Mouse (Mus musculus): ENCODE data around the gene Ddx18.

Gene Ddx18

GRCm38 (mm10) chr1:121527600-121528398, 40.0 kb downstream of the Ddx18 start:
- DNase-seq (ENCODE audit: extremely low spot score, low spot score) = peak; percentile 49

- DNase-seq (ENCODE audit: extremely low spot score, low spot score) = no peak
These were observed 40.7 kb downstream of the Ddx18 start for GRCm38 (mm10) chr1:121527061-121527460.

- DNase-seq (ENCODE audit: extremely low spot score, low spot score) = no peak
These were observed 49.2 kb downstream of the Ddx18 start for GRCm38 (mm10) chr1:121518609-121519008.

- no peak for DNase-seq (ENCODE audit: extremely low spot score, low spot score)
These were observed 55.8 kb downstream of the Ddx18 start for GRCm38 (mm10) chr1:121511966-121512365.

GRCm38 (mm10) chr1:121511186-121511585, 56.6 kb downstream of the Ddx18 start:
- no peak for DNase-seq (ENCODE audit: extremely low spot score, low spot score)

GRCm38 (mm10) chr1:121510420-121511140, 57.2 kb downstream of the Ddx18 start:
- no peak for DNase-seq (ENCODE audit: extremely low spot score, low spot score)

- DNase-seq (ENCODE audit: extremely low spot score, low spot score) = no peak
These were observed 59.1 kb downstream of the Ddx18 start for GRCm38 (mm10) chr1:121508729-121509128.

Measured in neural tube, embryonic 10.5 days (tissue).